Mouse (Mus musculus) CH12.LX (cell line): ENCODE data around the gene Arhgef28. TPM values are rescaled to one million over a fixed set of nuclear protein-coding genes. Genes with fewer than 3 reads are reported as not detected.

Source experiments
- DNase-seq: peaks from one replicate; pipeline ENCODE4 v3.0.0-alpha.2; 2013; ENCODE audit errors: extremely low read depth
- H3K27ac ChIP-seq: 2 replicates; pipeline ENCODE4 v1.5.1; 2012; ENCODE audit warnings: low read depth, mild to moderate bottlenecking, control low read depth, moderate library complexity; ENCODE audit not compliant: insufficient read depth
- H3K27me3 ChIP-seq: replicated peaks from 2 replicates; pipeline ENCODE3; 2012; ENCODE audit warnings: inconsistent platforms
- H3K36me3 ChIP-seq, 2 experiments: replicated peaks in 1 of 2; 2 replicates each; pipeline versions ENCODE3 to v1.6.1; 2012; ENCODE audit warnings: inconsistent platforms in 1 of 2, low read length in 1 of 2, mild to moderate bottlenecking in 1 of 2, mixed read lengths in 1 of 2, moderate library complexity in 1 of 2; ENCODE audit not compliant: control insufficient read depth in 1 of 2, insufficient read depth in 1 of 2
- H3K4me1 ChIP-seq, 2 experiments: 2 replicates each; pipeline ENCODE4 v1.6.1; 2012; ENCODE audit warnings: inconsistent platforms in 1 of 2, moderate library complexity in 1 of 2; ENCODE audit not compliant: insufficient read depth in 2 of 2, control insufficient read depth in 1 of 2
- H3K4me2 ChIP-seq: 2 replicates; pipeline ENCODE4 v1.6.1; 2012; ENCODE audit warnings: low read depth, mild to moderate bottlenecking, control low read depth; ENCODE audit not compliant: poor library complexity, insufficient read depth, severe bottlenecking
- H3K4me3 ChIP-seq, 3 experiments: fragments of 150-350 bp in 1 of 3; sonication (generic) in 1 of 3; replicated peaks in 1 of 3; 2 replicates each; pipeline versions ENCODE3 to v1.5.1; 2011 to 2012; ENCODE audit warnings: low read depth in 2 of 3, low read length in 2 of 3, mild to moderate bottlenecking in 2 of 3, moderate library complexity in 2 of 3, control low read depth in 1 of 3, improper control_type of control experiment in 1 of 3, inconsistent platforms in 1 of 3, mixed read lengths in 1 of 3; ENCODE audit not compliant: poor library complexity in 1 of 3
- H3K79me2 ChIP-seq: replicated peaks from 2 replicates; pipeline ENCODE4 v1.6.1; 2012; ENCODE audit warnings: mild to moderate bottlenecking, moderate library complexity; ENCODE audit not compliant: control insufficient read depth, poor library complexity, insufficient read depth, severe bottlenecking; ENCODE audit errors: extremely low read depth
- H3K9ac ChIP-seq: 2 replicates; pipeline ENCODE4 v1.6.1; 2012; ENCODE audit warnings: low read depth, mild to moderate bottlenecking, control low read depth, moderate library complexity; ENCODE audit not compliant: insufficient read depth
- H3K9me3 ChIP-seq: replicated peaks from 2 replicates; pipeline ENCODE3; 2012; ENCODE audit warnings: low read length, inconsistent platforms, mixed read lengths
- BHLHE40 ChIP-seq: IDR thresholded peaks from 2 replicates; pipeline ENCODE4 v1.6.1; 2011; ENCODE audit warnings: mild to moderate bottlenecking, low read depth, low read length, improper control_type of control experiment
- CHD1 ChIP-seq: IDR thresholded peaks from 2 replicates; pipeline ENCODE4 v1.6.1; 2012; ENCODE audit warnings: low read depth, low read length, improper control_type of control experiment, inconsistent platforms
- CHD2 ChIP-seq: IDR thresholded peaks from 2 replicates; pipeline ENCODE4 v1.6.1; 2011; ENCODE audit warnings: low read length, improper control_type of control experiment
- CTCF ChIP-seq, 2 experiments: IDR thresholded peaks in 1 of 2; conservative IDR thresholded peaks in 1 of 2; 2 replicates each; pipeline ENCODE4 v1.5.1; 2011 to 2012; ENCODE audit warnings: low read depth in 2 of 2, low read length in 2 of 2, improper control_type of control experiment in 1 of 2, inconsistent platforms in 1 of 2, mild to moderate bottlenecking in 1 of 2, moderate library complexity in 1 of 2
- EP300 ChIP-seq: IDR thresholded peaks from 2 replicates; pipeline ENCODE4 v1.6.1; 2011; ENCODE audit warnings: low read length, improper control_type of control experiment
- HCFC1 ChIP-seq: IDR thresholded peaks from 2 replicates; pipeline ENCODE4 v1.6.1; 2012; ENCODE audit warnings: low read depth, mild to moderate bottlenecking, inconsistent platforms, low read length, improper control_type of control experiment
- IRF4 ChIP-seq: IDR thresholded peaks from 2 replicates; pipeline ENCODE4 v1.6.1; 2014; ENCODE audit warnings: low read depth, mild to moderate bottlenecking, inconsistent platforms, low read length, improper control_type of control experiment
- JUN ChIP-seq: IDR thresholded peaks from 2 replicates; pipeline ENCODE4 v1.6.1; 2011; ENCODE audit warnings: low read depth, mild to moderate bottlenecking, low read length, improper control_type of control experiment, moderate library complexity; ENCODE audit not compliant: insufficient read depth
- JUND ChIP-seq: conservative IDR thresholded peaks from 2 replicates; pipeline ENCODE4 v1.6.1; 2011; ENCODE audit warnings: low read depth, low read length, improper control_type of control experiment
- MAFK ChIP-seq: IDR thresholded peaks from 2 replicates; pipeline ENCODE4 v1.6.1; 2011; ENCODE audit warnings: low read length, improper control_type of control experiment; ENCODE audit not compliant: insufficient replicate concordance
- MYC ChIP-seq: IDR thresholded peaks from 2 replicates; pipeline ENCODE4 v1.6.1; 2011; ENCODE audit warnings: low read depth, mild to moderate bottlenecking, improper control_type of control experiment, low read length
- NELFE ChIP-seq: IDR thresholded peaks from 2 replicates; pipeline ENCODE4 v1.6.1; 2011; ENCODE audit warnings: low read depth, low read length, improper control_type of control experiment
- PAX5 ChIP-seq: IDR thresholded peaks from 2 replicates; pipeline ENCODE4 v1.6.1; 2012; ENCODE audit warnings: low read length, inconsistent platforms, mixed read lengths
- POLR2A ChIP-seq: IDR thresholded peaks from 2 replicates; pipeline ENCODE4 v1.6.1; 2011; ENCODE audit warnings: low read depth, mild to moderate bottlenecking, improper control_type of control experiment, low read length
- RAD21 ChIP-seq: IDR thresholded peaks from 2 replicates; pipeline ENCODE4 v1.6.1; 2011; ENCODE audit warnings: low read depth, mild to moderate bottlenecking, low read length, improper control_type of control experiment, moderate library complexity
- RCOR1 ChIP-seq: conservative IDR thresholded peaks from 2 replicates; pipeline ENCODE4 v1.6.1; 2012; ENCODE audit warnings: low read depth, mild to moderate bottlenecking, inconsistent platforms, low read length, improper control_type of control experiment
- TBP ChIP-seq: conservative IDR thresholded peaks from 2 replicates; pipeline ENCODE4 v1.6.1; 2011; ENCODE audit warnings: low read depth, low read length, improper control_type of control experiment
- TCF12 ChIP-seq: IDR thresholded peaks from 2 replicates; pipeline ENCODE4 v1.6.1; 2014; ENCODE audit warnings: low read depth, mild to moderate bottlenecking, inconsistent platforms, low read length, improper control_type of control experiment
- UBTF ChIP-seq: IDR thresholded peaks from 2 replicates; pipeline ENCODE4 v1.6.1; 2012; ENCODE audit warnings: low read depth, mild to moderate bottlenecking, inconsistent platforms, low read length, improper control_type of control experiment, moderate library complexity
- ZC3H11A ChIP-seq: IDR thresholded peaks from 2 replicates; pipeline ENCODE4 v1.6.1; 2012; ENCODE audit warnings: low read depth, mild to moderate bottlenecking, inconsistent platforms, low read length, improper control_type of control experiment
- ZMIZ1 ChIP-seq: IDR thresholded peaks from 2 replicates; pipeline ENCODE4 v1.6.1; 2012; ENCODE audit warnings: low read depth, mild to moderate bottlenecking, inconsistent platforms, low read length, improper control_type of control experiment
- ZNF384 ChIP-seq: IDR thresholded peaks from 2 replicates; pipeline ENCODE4 v1.6.1; 2012; ENCODE audit warnings: low read depth, low read length, improper control_type of control experiment, inconsistent platforms
- dilution Hi-C: fragments of 300-500 bp; cut with MboI; formaldehyde crosslinking; loops from 2 replicates; pipeline ENCODE4 v1.14.3; 2020; ENCODE audit warnings: low sequenced_read_pairs; ENCODE audit not compliant: extremely low pct_unique_long_range_greater_than_20kb, extremely low pct_ligation_motif_present
- in situ Hi-C: fragments of 300-500 bp; cut with MboI; formaldehyde crosslinking; loops from 3 replicates; pipeline ENCODE4 v1.14.3; 2019; ENCODE audit warnings: low sequenced_read_pairs, low pct_ligation_motif_present, low pct_unique_long_range_greater_than_20kb, mixed read lengths
- polyA plus RNA-seq: library from polyadenylated mRNA; unstranded; fragments of >175 nt; gene quantifications from 2 replicates; pipeline ENCODE4 v1.2.1, GENCODE M21; 2012; ENCODE audit warnings: low read depth; ENCODE audit not compliant: insufficient read length
- total RNA-seq, 2 experiments: library from RNA; depleted of rRNA; stranded (reverse); fragments of 300-350 nt in 1 of 2; fragments of >200 nt in 1 of 2; gene quantifications; 2 replicates each; pipeline ENCODE4 v1.2.3; 2012 to 2014

Arhgef28 gene
- total and polyA plus RNA-seq, 3 experiments: 0.07 to 0.24 (median 0.08) TPM

GRCm38 (mm10) chr13:97911013-97911412, 295.2 kb downstream of the Arhgef28 start:
- no peaks in the 10 kb centered on the region for H3K4me1 ChIP-seq
- H3K9me3 ChIP-seq: peaks cover 3% of the 10 kb centered on the region
- TF ChIP-seq CTCF (conservative IDR thresholded peaks at IDR 0.05 in 1 of 2, IDR thresholded peaks at IDR 0.05 in 1 of 2; ENCODE audit: low read depth in 2 of 2, low read length in 2 of 2) (no peak), PAX5 (no peak), CHD1 (no peak), IRF4 (no peak), TBP (no peak), HCFC1 (no peak), ZC3H11A (no peak), ZMIZ1 (no peak)
- no peak overlapping the region for H3K4me2 ChIP-seq
- H3K27ac ChIP-seq: no peak overlapping the region
- in situ Hi-C loops: no loop called here
- no peak overlapping the region for H3K9ac ChIP-seq
- DNase-seq: no peak
- H3K4me3 ChIP-seq: no peak overlapping the region
- H3K79me2 ChIP-seq: no peaks in the 10 kb centered on the region
- no peaks in the 10 kb centered on the region for H3K36me3 ChIP-seq
- dilution Hi-C loops: no loop called here
- H3K27me3 ChIP-seq: no peaks in the 10 kb centered on the region

- DNase-seq: peak; percentile 6
- H3K4me2 ChIP-seq: peak overlapping the region; percentile 84
- H3K36me3 ChIP-seq: no peaks in the 10 kb centered on the region
- H3K4me3 ChIP-seq: peak overlapping the region in 2 of 3 experiments; percentile 20 to 26
- in situ Hi-C loops: no loop called here
- H3K4me1 ChIP-seq: peaks cover 0 to 7% of the 10 kb centered on the region in 2 experiments; a peak in 1 of 4 replicates
- TF ChIP-seq MAFK: no peak
- TF ChIP-seq TCF12: no peak
- TF ChIP-seq JUND: no peak
- TF ChIP-seq MYC: no peak
- no peak for TF ChIP-seq NELFE
- no peaks in the 10 kb centered on the region for H3K27me3 ChIP-seq
- H3K9ac ChIP-seq: no peak overlapping the region
- dilution Hi-C loops: no loop called here
- no peak overlapping the region for H3K27ac ChIP-seq
- H3K79me2 ChIP-seq: no peaks in the 10 kb centered on the region
- H3K9me3 ChIP-seq: no peaks in the 10 kb centered on the region
These were observed 303.4 kb downstream of the Arhgef28 start for GRCm38 (mm10) chr13:97902821-97903220.

- Histone ChIP-seq H3K27me3 (no peaks in the 10 kb centered on the region), H3K79me2 (no peaks in the 10 kb centered on the region), H3K9ac (no peak overlapping the region), H3K4me3 (no peak overlapping the region), H3K27ac (no peak overlapping the region), H3K36me3 (no peaks in the 10 kb centered on the region), H3K4me1 (peaks cover 0 to 7% of the 10 kb centered on the region in 2 experiments; a peak in 1 of 4 replicates), H3K9me3 (peaks cover 3% of the 10 kb centered on the region), H3K4me2 (no peak overlapping the region)
- no peak for TF ChIP-seq IRF4
- no peak for TF ChIP-seq POLR2A
- no peak for TF ChIP-seq BHLHE40
- no peak for TF ChIP-seq TBP
- TF ChIP-seq ZNF384: no peak
- TF ChIP-seq JUN: no peak
- no peak for TF ChIP-seq UBTF
- TF ChIP-seq ZC3H11A: no peak
- TF ChIP-seq RAD21: no peak
- TF ChIP-seq TCF12: no peak
- no peak for TF ChIP-seq CHD2
- no peak for TF ChIP-seq EP300
- no peak for TF ChIP-seq NELFE
- TF ChIP-seq RCOR1: no peak
- no peak for TF ChIP-seq CTCF (conservative IDR thresholded peaks at IDR 0.05 in 1 of 2, IDR thresholded peaks at IDR 0.05 in 1 of 2; ENCODE audit: low read depth in 2 of 2, low read length in 2 of 2)
- no peak for TF ChIP-seq PAX5
- in situ Hi-C loops (no loop called here), dilution Hi-C loops (no loop called here)
- no peak for DNase-seq
These were observed 305.9 kb downstream of the Arhgef28 start for GRCm38 (mm10) chr13:97900380-97900758.
